Mouse (Mus musculus): ENCODE measurements around the gene Mrps16.

The Mrps16 gene

GRCm38 (mm10) chr14:20368271-20368670 is 25.2 kb downstream of the Mrps16 start:
- no peak for DNase-seq (ENCODE audit: inconsistent age in 2 of 2, low spot score in 1 of 2)

GRCm38 (mm10) chr14:20363230-20363629 is 30.2 kb downstream of the Mrps16 start:
- no peak for DNase-seq (ENCODE audit: inconsistent age in 2 of 2, low spot score in 1 of 2)

GRCm38 (mm10) chr14:20347991-20348541 is 45.4 kb downstream of the Mrps16 start, which contains the start of the genes Ecd and Fam149b:
Gene Ecd (minus strand): TSS chr14:20348121.
Gene Fam149b (plus strand): TSS chr14:20348162.
- DNase-seq (ENCODE audit: inconsistent age in 2 of 2, low spot score in 1 of 2) = peak; percentile 94 to 99

GRCm38 (mm10) chr14:20347441-20347990 is 45.9 kb downstream of the Mrps16 start:
- no peak for DNase-seq (ENCODE audit: inconsistent age in 2 of 2, low spot score in 1 of 2)

- DNase-seq (ENCODE audit: inconsistent age in 2 of 2, low spot score in 1 of 2) = peak in 1 of 2 experiments; percentile 41
Measured at GRCm38 (mm10) chr14:20345885-20346284, 47.5 kb downstream of the Mrps16 start.

GRCm38 (mm10) chr14:20340866-20341265 is 52.6 kb downstream of the Mrps16 start:
- no peak for DNase-seq (ENCODE audit: inconsistent age in 2 of 2, low spot score in 1 of 2)

- peak; percentile 29 to 65 for DNase-seq (ENCODE audit: inconsistent age in 2 of 2, low spot score in 1 of 2)
Measured at GRCm38 (mm10) chr14:20340149-20340548, 53.3 kb downstream of the Mrps16 start.

- DNase-seq (ENCODE audit: inconsistent age in 2 of 2, low spot score in 1 of 2) = no peak
Measured at GRCm38 (mm10) chr14:20339415-20339814, 54.0 kb downstream of the Mrps16 start.

Measured in adrenal gland, adult (tissue).